Mouse (Mus musculus) neutrophil, adult 59 days (primary cell): ENCODE measurements around the gene Echdc2. TPM values are rescaled to one million over a fixed set of nuclear protein-coding genes. Genes with fewer than 3 reads are reported as not detected.

Source experiments
- total RNA-seq, 2 experiments: library from RNA; stranded (reverse); gene quantifications; 1 replicate in 1 of 2; 2 replicates in 1 of 2; pipeline ENCODE4 v1.2.4; 2023

Echdc2 gene
- not detected for total RNA-seq

GRCm38 (mm10) chr4:108165152-108165895 lies at the start of gene Echdc2:
Gene Echdc2 (plus strand): TSS chr4:108165437.

GRCm38 (mm10) chr4:108144880-108145279 lies 20.4 kb upstream of the Echdc2 start, which contains the start of gene Scp2:
Gene Scp2 (minus strand): TSS chr4:108144998.

GRCm38 (mm10) chr4:108217332-108218179 lies 52.3 kb downstream of the Echdc2 start, which contains the start of gene Zyg11a:
Gene Zyg11a (minus strand): TSS chr4:108218048.

Other genes with a start within 250 kb of the Echdc2 start
- 10 to 100 TPM; 12.0 to 18.1 TPM for gene Cpt2, start 241.8 kb upstream of the Echdc2 start, total RNA-seq
- not detected for gene Slc1a7, start 197.1 kb upstream of the Echdc2 start, total RNA-seq
- under 1 TPM; 0.38 to 0.75 TPM for gene Podn, start 69.0 kb upstream of the Echdc2 start, total RNA-seq
- gene Scp2, start 20.4 kb upstream of the Echdc2 start, total RNA-seq = 100 to 1,000 TPM; 161 to 179 TPM
- not detected for gene Zyg11a, start 52.6 kb downstream of the Echdc2 start, total RNA-seq
- gene Zyg11b, start 135.7 kb downstream of the Echdc2 start, total RNA-seq = 10 to 100 TPM; 33.2 to 34.3 TPM
- 1 to 10 TPM; 4.2 to 6.0 TPM for gene Coa7, start 162.7 kb downstream of the Echdc2 start, total RNA-seq
- not detected for gene Shisal2a, start 217.9 kb downstream of the Echdc2 start, total RNA-seq
- under 1 TPM; 0.40 to 0.49 TPM for gene Gpx7, start 241.5 kb downstream of the Echdc2 start, total RNA-seq